In the genomic region with DNA sequence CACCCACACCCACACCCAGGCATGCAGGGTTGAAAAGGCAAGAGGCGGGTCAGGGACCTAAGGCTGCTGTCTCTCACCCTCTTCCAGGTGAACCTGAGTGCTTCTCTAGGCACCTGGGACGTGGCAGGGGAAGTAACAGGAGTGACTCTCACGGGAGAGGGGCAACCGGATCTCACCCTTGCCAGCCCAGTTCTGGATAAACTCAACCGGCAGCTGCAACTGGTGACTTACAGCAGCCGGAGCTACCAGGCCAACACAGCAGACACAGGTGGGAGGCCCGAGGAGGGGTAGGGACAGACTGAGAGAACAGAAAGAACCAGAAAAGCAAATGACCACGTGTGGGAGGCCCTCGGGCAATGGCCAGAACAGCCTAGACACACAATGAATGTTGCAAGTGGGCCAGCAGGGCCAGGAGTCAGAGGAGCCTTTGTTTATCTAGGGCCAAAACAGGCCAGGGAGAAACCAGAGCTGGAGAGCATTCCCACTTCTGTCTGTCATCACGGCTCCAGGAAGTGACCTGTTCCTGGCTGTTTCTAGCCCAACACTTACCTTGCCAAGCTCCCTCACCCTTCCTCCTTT, we compare ENCODE assay signal across 10 mouse cellular contexts. TPM values are rescaled to one million over a fixed set of nuclear protein-coding genes. Genes with fewer than 3 reads are reported as not detected.
DNase-seq lines count a peak whose midpoint lies in the region; ATAC-seq and TF ChIP-seq lines count a peak whose summit lies in the region.
"Had no signal": no experiment of that assay in that cellular context is flagged by ENCODE, and none has a peak within 500 bp of the region (broad histone marks: within the 10 kb centered on the region; RNA-seq: fewer than 3 reads in every experiment).

No protein-coding gene starts in this region.

- H3K27ac ChIP-seq in lung, postnatal 0 days (ENCODE audit: low read length) = no peak overlapping the region
- no peak overlapping the region for H3K27ac ChIP-seq in limb, embryonic 10.5 days
- peak overlapping the region; percentile 94 for H3K27ac ChIP-seq in small intestine, adult 2 months (ENCODE audit: insufficient read depth, low read depth, low read length)
- H3K27ac ChIP-seq in kidney, embryonic 15.5 days = no peak overlapping the region

- no peak overlapping the region for H3K4me3 ChIP-seq in lung, postnatal 0 days (ENCODE audit: low read depth, low read length)
- H3K4me3 ChIP-seq in limb, embryonic 10.5 days = no peak overlapping the region
- peak overlapping the region; percentile 76 for H3K4me3 ChIP-seq in small intestine, adult 2 months (ENCODE audit: low read depth, low read length)
- no peak overlapping the region for H3K4me3 ChIP-seq in kidney, embryonic 15.5 days (replicated peaks)

- peak; percentile 31 for DNase-seq in CD4-positive, CD25-positive, alpha-beta regulatory T cell, adult 2 months (ENCODE audit: low read depth, low spot score)
- peak; percentile 63 for DNase-seq in lung, postnatal 0 days (ENCODE audit: low spot score)
- DNase-seq in lung, postnatal 14 days = no peak
- DNase-seq in limb, embryonic 10.5 days (ENCODE audit: low spot score) = peak; percentile 38
- no peak for DNase-seq in gastrocnemius, postnatal 10 days

- no peaks in the 10 kb centered on the region for H3K9me3 ChIP-seq in lung, postnatal 0 days (ENCODE audit: low read length)
- no peaks in the 10 kb centered on the region for H3K9me3 ChIP-seq in limb, embryonic 10.5 days (replicated peaks)
- no peaks in the 10 kb centered on the region for H3K9me3 ChIP-seq in kidney, embryonic 15.5 days (replicated peaks)

- no peak for TF ChIP-seq EP300 in lung, postnatal 0 days (IDR thresholded peaks at IDR 0.05)

- no peak for TF ChIP-seq CTCF in lung, postnatal 0 days (IDR thresholded peaks at IDR 0.05)
- no peak for TF ChIP-seq CTCF in small intestine, adult 2 months (IDR thresholded peaks at IDR 0.05; ENCODE audit: extremely low read depth, insufficient read length, insufficient replicate concordance, low read depth, low read length)

- TF ChIP-seq POLR2A in small intestine, adult 2 months (IDR thresholded peaks at IDR 0.05; ENCODE audit: low read depth, low read length) = no peak

- 20% methylated on average over 10 of the region's 10 CpGs for WGBS in lung, postnatal 0 days
- WGBS in limb, embryonic 10.5 days = 29% methylated on average over 10 of the region's 10 CpGs
- WGBS in small intestine, adult 2 months = 11% methylated on average over 10 of the region's 10 CpGs
- WGBS in kidney, embryonic 15.5 days = 34% methylated on average over 10 of the region's 10 CpGs

- H3K4me1 ChIP-seq in lung, postnatal 0 days (ENCODE audit: insufficient read depth, low read depth, low read length) = peaks cover 16% of the 10 kb centered on the region
- H3K4me1 ChIP-seq in limb, embryonic 10.5 days = peaks cover 50% of the 10 kb centered on the region
- H3K4me1 ChIP-seq in small intestine, adult 2 months (ENCODE audit: control insufficient read depth, insufficient read depth, insufficient read length, low read length) = peaks cover 21% of the 10 kb centered on the region
- H3K4me1 ChIP-seq in kidney, embryonic 15.5 days = peaks cover 42% of the 10 kb centered on the region

- no peak overlapping the region for H3K9ac ChIP-seq in lung, postnatal 0 days (replicated peaks; ENCODE audit: low read depth)
- no peak overlapping the region for H3K9ac ChIP-seq in kidney, embryonic 15.5 days

- no peaks in the 10 kb centered on the region for H3K36me3 ChIP-seq in lung, postnatal 0 days (ENCODE audit: insufficient read depth, low read length)
- H3K36me3 ChIP-seq in limb, embryonic 10.5 days = no peaks in the 10 kb centered on the region
- H3K36me3 ChIP-seq in small intestine, adult 2 months (ENCODE audit: control insufficient read depth, insufficient read depth, low read length) = peaks cover 44% of the 10 kb centered on the region
- H3K36me3 ChIP-seq in kidney, embryonic 15.5 days = no peaks in the 10 kb centered on the region

- peaks cover 53% of the 10 kb centered on the region for H3K27me3 ChIP-seq in lung, postnatal 0 days (replicated peaks; ENCODE audit: insufficient read depth, low read length)
- H3K27me3 ChIP-seq in limb, embryonic 10.5 days (ENCODE audit: low read depth, poor library complexity, severe bottlenecking) = peaks cover 97% of the 10 kb centered on the region
- H3K27me3 ChIP-seq in small intestine, adult 2 months (ENCODE audit: control insufficient read depth, insufficient read depth, low read length) = no peaks in the 10 kb centered on the region
- peaks cover 89% of the 10 kb centered on the region for H3K27me3 ChIP-seq in kidney, embryonic 15.5 days

- no peak for ATAC-seq in CD4-positive, CD25-positive, alpha-beta regulatory T cell, adult 4 months
- ATAC-seq in lung, postnatal 0 days = peak; percentile 32
- no peak for ATAC-seq in kidney, embryonic 15.5 days (replicated peaks; ENCODE audit: low FRiP score)
- ATAC-seq: forebrain, embryonic 16.5 days; inflammation-experienced regulatory T-cells, adult 6 months had no signal

- no peak overlapping the region for H3K4me2 ChIP-seq in lung, postnatal 0 days (replicated peaks; ENCODE audit: low read depth, low read length)
- no peak overlapping the region for H3K4me2 ChIP-seq in kidney, embryonic 15.5 days

RNA-seq across cellular contexts. Expression of gene B4galnt1, which starts 2.7 kb away (rescaled TPM):
- 100 to 1,000 TPM; 166 to 206 TPM for polyA plus RNA-seq in CD4-positive, CD25-positive, alpha-beta regulatory T cell, adult 4 months (2017; shearing (Covaris generic))
- 9.1 and 9.6 TPM in 2 replicates for polyA plus RNA-seq in lung, postnatal 0 days (2015; fragmentation: Nextera tagmentation; extraction: Ambion mirVana)
- polyA plus RNA-seq in limb, embryonic 10.5 days (2016; fragmentation: Nextera tagmentation; extraction: Ambion mirVana) = 2.8 and 3.4 TPM in 2 replicates
- polyA plus RNA-seq in small intestine, adult 2 months (2012; rRNA removed) = 228 and 484 TPM in 2 replicates
- 7.5 and 7.7 TPM in 2 replicates for polyA plus RNA-seq in kidney, embryonic 15.5 days (2015; fragmentation: Nextera tagmentation; extraction: Ambion mirVana)
- total RNA-seq in gastrocnemius, postnatal 10 days (2021) = 1 to 10 TPM; 1.6 to 3.3 TPM

RNA-seq across cellular contexts. Expression of gene Slc26a10, which starts 12.7 kb away (rescaled TPM):
- polyA plus RNA-seq in CD4-positive, CD25-positive, alpha-beta regulatory T cell, adult 4 months (2017; shearing (Covaris generic)) = 1 to 10 TPM; 2.6 to 2.8 TPM
- 1.0 and 1.1 TPM in 2 replicates for polyA plus RNA-seq in lung, postnatal 0 days (2015; fragmentation: Nextera tagmentation; extraction: Ambion mirVana)
- 3.4 and 4.1 TPM in 2 replicates for polyA plus RNA-seq in limb, embryonic 10.5 days (2016; fragmentation: Nextera tagmentation; extraction: Ambion mirVana)
- 0.56 and 0.85 TPM in 2 replicates for polyA plus RNA-seq in small intestine, adult 2 months (2012; rRNA removed)
- polyA plus RNA-seq in kidney, embryonic 15.5 days (2015; fragmentation: Nextera tagmentation; extraction: Ambion mirVana) = 3.1 and 3.3 TPM in 2 replicates
- 1 to 10 TPM; 3.0 to 6.1 TPM for total RNA-seq in gastrocnemius, postnatal 10 days (2021)

RNA-seq across cellular contexts. Expression of gene Arhgef25, which starts 22.2 kb away (rescaled TPM):
- polyA plus RNA-seq in CD4-positive, CD25-positive, alpha-beta regulatory T cell, adult 4 months (2017; shearing (Covaris generic)) = under 1 TPM in 1 of 2 experiments, not detected in 1; 0.38 TPM
- polyA plus RNA-seq in lung, postnatal 0 days (2015; fragmentation: Nextera tagmentation; extraction: Ambion mirVana) = 27.9 and 37.1 TPM in 2 replicates
- 25.8 and 36.3 TPM in 2 replicates for polyA plus RNA-seq in limb, embryonic 10.5 days (2016; fragmentation: Nextera tagmentation; extraction: Ambion mirVana)
- polyA plus RNA-seq in small intestine, adult 2 months (2012; rRNA removed) = 8.8 and 10.4 TPM in 2 replicates
- 40.6 and 52.6 TPM in 2 replicates for polyA plus RNA-seq in kidney, embryonic 15.5 days (2015; fragmentation: Nextera tagmentation; extraction: Ambion mirVana)
- 10 to 100 TPM; 16.2 to 26.2 TPM for total RNA-seq in gastrocnemius, postnatal 10 days (2021)

RNA-seq across cellular contexts. Expression of gene Dtx3, which starts 27.8 kb away (rescaled TPM):
- polyA plus RNA-seq in CD4-positive, CD25-positive, alpha-beta regulatory T cell, adult 4 months (2017; shearing (Covaris generic)) = 10 to 100 TPM; 39.4 to 42.2 TPM
- polyA plus RNA-seq in lung, postnatal 0 days (2015; fragmentation: Nextera tagmentation; extraction: Ambion mirVana) = 47.5 and 47.8 TPM in 2 replicates
- 91.4 and 122 TPM in 2 replicates for polyA plus RNA-seq in limb, embryonic 10.5 days (2016; fragmentation: Nextera tagmentation; extraction: Ambion mirVana)
- 24.0 and 35.3 TPM in 2 replicates for polyA plus RNA-seq in small intestine, adult 2 months (2012; rRNA removed)
- 100 and 129 TPM in 2 replicates for polyA plus RNA-seq in kidney, embryonic 15.5 days (2015; fragmentation: Nextera tagmentation; extraction: Ambion mirVana)
- total RNA-seq in gastrocnemius, postnatal 10 days (2021) = 10 to 100 TPM; 28.8 to 37.6 TPM

RNA-seq across cellular contexts. Expression of gene Pip4k2c, which starts 43.7 kb away (rescaled TPM):
- 10 to 100 TPM; 24.2 to 39.3 TPM for polyA plus RNA-seq in CD4-positive, CD25-positive, alpha-beta regulatory T cell, adult 4 months (2017; shearing (Covaris generic))
- polyA plus RNA-seq in lung, postnatal 0 days (2015; fragmentation: Nextera tagmentation; extraction: Ambion mirVana) = 31.0 and 35.1 TPM in 2 replicates
- 25.0 and 27.8 TPM in 2 replicates for polyA plus RNA-seq in limb, embryonic 10.5 days (2016; fragmentation: Nextera tagmentation; extraction: Ambion mirVana)
- 13.8 and 31.4 TPM in 2 replicates for polyA plus RNA-seq in small intestine, adult 2 months (2012; rRNA removed)
- 41.1 and 43.5 TPM in 2 replicates for polyA plus RNA-seq in kidney, embryonic 15.5 days (2015; fragmentation: Nextera tagmentation; extraction: Ambion mirVana)
- 1 to 10 TPM; 8.5 to 9.6 TPM for total RNA-seq in gastrocnemius, postnatal 10 days (2021)

Comparison
In these comparisons a context has a peak if more than half of its experiments do, and no peak if none do; other contexts are left out.
1. DNase-seq: peak in CD4-positive, CD25-positive, alpha-beta regulatory T cell, adult 2 months (single experiment), lung, postnatal 0 days (single experiment) and limb, embryonic 10.5 days (single experiment); none in lung, postnatal 14 days (single experiment) and gastrocnemius, postnatal 10 days (single experiment).
2. RNA of gene B4galnt1, which starts 2.7 kb away (polyA plus RNA-seq): 228 to 484 TPM in small intestine, adult 2 months and 166 to 206 TPM in CD4-positive, CD25-positive, alpha-beta regulatory T cell, adult 4 months; 9.1 to 9.6 TPM in lung, postnatal 0 days, 7.5 to 7.7 TPM in kidney, embryonic 15.5 days and 2.8 to 3.4 TPM in limb, embryonic 10.5 days; every median in the first group is over 10 times any median in the second.